Mouse (Mus musculus) liver, embryonic 18 days (tissue): ENCODE data around the gene Sowahb. TPM values are rescaled to one million over a fixed set of nuclear protein-coding genes. Genes with fewer than 3 reads are reported as not detected.

Experiments used
- polyA plus RNA-seq: library from polyadenylated mRNA; depleted of rRNA; stranded (reverse); fragments of >200 nt; gene quantifications from 2 replicates; pipeline ENCODE4 v1.2.3, GENCODE M21; 2012; rRNA removed

Sowahb gene
- 4.0 and 4.1 TPM in 2 replicates for polyA plus RNA-seq

GRCm38 (mm10) chr5:93044584-93045370 lies at the start of gene Sowahb:
Sowahb (minus strand) TSS chr5:93045022.

GRCm38 (mm10) chr5:93092857-93093622 lies 48.2 kb upstream of the Sowahb start, which contains the start of gene Sept11:
Sept11 (plus strand) TSS chr5:93093437.

Other genes starting within 250 kb of the Sowahb start
- 12.8 and 13.4 TPM in 2 replicates for gene Sept11, start 48.4 kb upstream of the Sowahb start, polyA plus RNA-seq
- 27.4 and 30.0 TPM in 2 replicates for gene Ccni, start 161.5 kb upstream of the Sowahb start, polyA plus RNA-seq
- 0.56 and 0.61 TPM in 2 replicates for gene 2010109A12Rik, start 161.5 kb upstream of the Sowahb start, polyA plus RNA-seq
- 10.3 and 10.7 TPM in 2 replicates for gene Ccng2, start 222.2 kb upstream of the Sowahb start, polyA plus RNA-seq